Mouse (Mus musculus): ENCODE results near the gene Cdyl.

- TF ChIP-seq POLR2A (IDR thresholded peaks at IDR 0.05; ENCODE audit: low read depth, low read length), result no peak
- no peak for TF ChIP-seq CTCF (conservative IDR thresholded peaks at IDR 0.05; ENCODE audit: insufficient read depth, insufficient read length, low read depth, low read length)
Observed at GRCm38 (mm10) chr13:35677433-35678051, 17.9 kb downstream of the Cdyl start.

Data from kidney, adult 2 months (tissue).